ENCODE assay signal across 9 mouse cellular contexts in the genomic region with DNA sequence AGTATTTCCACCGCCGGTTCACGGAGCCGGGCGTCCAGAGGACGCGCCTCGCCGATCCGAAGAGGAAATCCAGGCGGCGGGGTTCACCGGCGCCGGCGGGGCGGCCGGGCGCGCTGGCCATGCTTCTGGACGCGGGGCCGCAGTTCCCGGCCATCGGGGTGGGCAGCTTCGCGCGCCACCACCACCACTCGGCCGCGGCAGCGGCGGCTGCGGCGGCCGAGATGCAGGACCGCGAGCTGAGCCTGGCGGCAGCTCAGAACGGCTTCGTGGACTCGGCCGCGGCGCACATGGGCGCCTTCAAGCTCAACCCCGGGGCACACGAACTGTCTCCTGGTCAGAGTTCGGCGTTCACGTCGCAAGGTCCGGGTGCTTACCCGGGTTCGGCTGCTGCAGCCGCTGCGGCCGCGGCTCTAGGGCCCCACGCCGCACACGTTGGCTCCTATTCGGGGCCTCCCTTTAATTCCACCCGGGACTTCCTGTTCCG. TPM values are rescaled to one million over a fixed set of nuclear protein-coding genes. Genes with fewer than 3 reads are reported as not detected.
DNase-seq lines count a peak whose midpoint lies in the region; ATAC-seq and TF ChIP-seq lines count a peak whose summit lies in the region.
"Had no signal": no experiment of that assay in that cellular context is flagged by ENCODE, and none has a peak within 500 bp of the region (broad histone marks: within the 10 kb centered on the region; RNA-seq: fewer than 3 reads in every experiment).

No protein-coding gene starts in this region.

- peak overlapping the region; percentile 70 for H3K9ac ChIP-seq in forebrain, embryonic 15.5 days (replicated peaks)
- no peak overlapping the region for H3K9ac ChIP-seq in liver, embryonic 14.5 days (replicated peaks)
- H3K9ac ChIP-seq in stomach, postnatal 0 days (ENCODE audit: low read length), result no peak overlapping the region

- no peak for TF ChIP-seq CTCF in E14TG2a.4 (conservative IDR thresholded peaks at IDR 0.05; ENCODE audit: low read length)
- no peak for TF ChIP-seq CTCF in liver, embryonic 14.5 days (IDR thresholded peaks at IDR 0.05; ENCODE audit: low read depth)
- TF ChIP-seq CTCF in stomach, postnatal 0 days (IDR thresholded peaks at IDR 0.05; ENCODE audit: low read depth), result no peak

- peak overlapping the region; percentile 64 for H3K4me3 ChIP-seq in heart, embryonic 10.5 days
- H3K4me3 ChIP-seq in E14TG2a.4 (replicated peaks; ENCODE audit: low read length), result peak overlapping the region; percentile 91
- peak overlapping the region; percentile 59 for H3K4me3 ChIP-seq in forebrain, embryonic 15.5 days
- H3K4me3 ChIP-seq in liver, embryonic 14.5 days (ENCODE audit: insufficient read depth in 1 of 2, low read depth in 2 of 2, low read length in 2 of 2), result peak overlapping the region in 1 of 2 experiments; percentile 34; a peak in 1 of 4 replicates
- H3K4me3 ChIP-seq in stomach, postnatal 0 days (ENCODE audit: low read depth, low read length), result peak overlapping the region; percentile 41

- no peak for TF ChIP-seq EP300 in liver, embryonic 14.5 days (IDR thresholded peaks at IDR 0.05; ENCODE audit: low read depth)
- no peak for TF ChIP-seq EP300 in stomach, postnatal 0 days (optimal IDR thresholded peaks at IDR 0.05)

- H3K9me3 ChIP-seq in heart, embryonic 10.5 days, result no peaks in the 10 kb centered on the region
- no peaks in the 10 kb centered on the region for H3K9me3 ChIP-seq in E14TG2a.4 (ENCODE audit: low read length)
- no peaks in the 10 kb centered on the region for H3K9me3 ChIP-seq in forebrain, embryonic 15.5 days
- no peaks in the 10 kb centered on the region for H3K9me3 ChIP-seq in liver, embryonic 14.5 days (ENCODE audit: control insufficient read depth, low read length)
- H3K9me3 ChIP-seq in stomach, postnatal 0 days (ENCODE audit: control insufficient read depth, low read length), result no peaks in the 10 kb centered on the region

- under 1% methylated on average over 65 of the region's 65 CpGs for whole genome bisulfite sequencing in heart, embryonic 10.5 days
- under 1% methylated on average over 65 of the region's 65 CpGs for WGBS in forebrain, embryonic 15.5 days
- under 1% methylated on average over 43 of the region's 65 CpGs for WGBS in liver, embryonic 14.5 days (ENCODE audit: insufficient replicate concordance)
- under 1% methylated on average over 41 of the region's 65 CpGs for WGBS in stomach, postnatal 0 days

- ATAC-seq in forebrain, embryonic 15.5 days (replicated peaks), result no peak
- ATAC-seq in liver, embryonic 14.5 days (ENCODE audit: insufficient read depth), result no peak
- no peak for ATAC-seq in stomach, postnatal 0 days (ENCODE audit: low FRiP score, low TSS enrichment)

- H3K27ac ChIP-seq in heart, embryonic 10.5 days, result peak overlapping the region; percentile 3; the same call in 1 of the 2 replicates
- H3K27ac ChIP-seq in forebrain, embryonic 15.5 days (replicated peaks), result peak overlapping the region; percentile 97
- H3K27ac ChIP-seq in liver, embryonic 14.5 days, result no peak overlapping the region
- no peak overlapping the region for H3K27ac ChIP-seq in stomach, postnatal 0 days (replicated peaks)

- H3K27me3 ChIP-seq in heart, embryonic 10.5 days (ENCODE audit: insufficient read depth, poor library complexity, severe bottlenecking), result peaks cover 96% of the 10 kb centered on the region
- H3K27me3 ChIP-seq in E14TG2a.4 (ENCODE audit: insufficient read depth, low read length), result peaks cover 51% of the 10 kb centered on the region
- H3K27me3 ChIP-seq in forebrain, embryonic 15.5 days, result peaks cover 24% of the 10 kb centered on the region
- H3K27me3 ChIP-seq in liver, embryonic 14.5 days (ENCODE audit: control insufficient read depth, insufficient read depth, low read length), result peaks cover 99% of the 10 kb centered on the region
- peaks cover 48% of the 10 kb centered on the region for H3K27me3 ChIP-seq in stomach, postnatal 0 days (ENCODE audit: control insufficient read depth, insufficient read depth, low read length)

- intact Hi-C loops in heart, postnatal 14 days (cut with DNase I), result loop anchor here (2.0 kb wide), 1 partner anchor 15 kb away; a partner anchor contains a TSS

- no peaks in the 10 kb centered on the region for H3K36me3 ChIP-seq in heart, embryonic 10.5 days
- peaks cover 31% of the 10 kb centered on the region for H3K36me3 ChIP-seq in E14TG2a.4 (ENCODE audit: insufficient read depth, low read length)
- H3K36me3 ChIP-seq in forebrain, embryonic 15.5 days, result no peaks in the 10 kb centered on the region
- no peaks in the 10 kb centered on the region for H3K36me3 ChIP-seq in liver, embryonic 14.5 days (replicated peaks; ENCODE audit: control insufficient read depth, insufficient read depth, low read depth)
- no peaks in the 10 kb centered on the region for H3K36me3 ChIP-seq in stomach, postnatal 0 days (ENCODE audit: control insufficient read depth, insufficient read depth, low read length)

- peak overlapping the region; percentile 68 for H3K4me2 ChIP-seq in forebrain, embryonic 15.5 days (replicated peaks)
- peak overlapping the region; percentile 49 for H3K4me2 ChIP-seq in liver, embryonic 14.5 days (ENCODE audit: low read depth)
- peak overlapping the region; percentile 55 for H3K4me2 ChIP-seq in stomach, postnatal 0 days (replicated peaks; ENCODE audit: low read depth)

- H3K4me1 ChIP-seq in heart, embryonic 10.5 days, result peaks cover 38% of the 10 kb centered on the region
- H3K4me1 ChIP-seq in E14TG2a.4 (replicated peaks; ENCODE audit: low read depth, low read length), result peaks cover 66% of the 10 kb centered on the region
- H3K4me1 ChIP-seq in forebrain, embryonic 15.5 days, result peaks cover 39% of the 10 kb centered on the region
- no peaks in the 10 kb centered on the region for H3K4me1 ChIP-seq in liver, embryonic 14.5 days (replicated peaks; ENCODE audit: control insufficient read depth in 2 of 2, insufficient read depth in 2 of 2, low read length in 1 of 2)
- 0 out of 2 replicates have a peak, but pooled peaks cover 3% of the 10 kb centered on the region for H3K4me1 ChIP-seq in stomach, postnatal 0 days (replicated peaks; ENCODE audit: control insufficient read depth, insufficient read depth)

- peak; percentile 75 for DNase-seq in heart, embryonic 10.5 days (ENCODE audit: low spot score)
- no peak for DNase-seq in heart, postnatal 14 days
- no peak for DNase-seq in liver, embryonic 14.5 days (ENCODE audit: low read depth in 3 of 3, low spot score in 3 of 3)
- DNase-seq in stomach, postnatal 0 days (ENCODE audit: low spot score), result no peak
- DNase-seq in T-cell, adult 2 months (ENCODE audit: low spot score), result no peak
- no peak for DNase-seq in right cerebral cortex, postnatal 10 days (ENCODE audit: low spot score in 2 of 2)

RNA-seq across cellular contexts. Expression of a gene that starts 0.4 kb away (rescaled TPM):
- polyA plus RNA-seq in heart, embryonic 10.5 days (2016; fragmentation: Nextera tagmentation; extraction: Ambion mirVana), result 0.11 TPM in 1 of 2 replicates, not detected in the other
- under 1 TPM in 1 of 2 experiments, not detected in 1; 0.22 TPM for total RNA-seq in heart, postnatal 14 days (2021)
- polyA plus RNA-seq in forebrain, embryonic 15.5 days (2015; fragmentation: Nextera tagmentation; extraction: Ambion mirVana), result 8.4 and 9.3 TPM in 2 replicates
- polyA plus RNA-seq in liver, embryonic 14.5 days (2012; rRNA removed), result 0.02 and 0.03 TPM in 2 replicates
- polyA plus RNA-seq in liver, embryonic 14.5 days (2014; fragmentation: Nextera tagmentation; extraction: Ambion mirVana), result not detected in 2 replicates
- polyA plus RNA-seq in stomach, postnatal 0 days (2015; fragmentation: Nextera tagmentation; extraction: Ambion mirVana), result not detected in 2 replicates
- total RNA-seq: MEL had no signal

RNA-seq across cellular contexts. Expression of a gene that starts 10.1 kb away (rescaled TPM):
- polyA plus RNA-seq in heart, embryonic 10.5 days (2016; fragmentation: Nextera tagmentation; extraction: Ambion mirVana), result 0.04 and 0.30 TPM in 2 replicates
- not detected for total RNA-seq in heart, postnatal 14 days (2021)
- polyA plus RNA-seq in forebrain, embryonic 15.5 days (2015; fragmentation: Nextera tagmentation; extraction: Ambion mirVana), result 14.2 and 15.2 TPM in 2 replicates
- 0.01 TPM in 1 of 2 replicates, not detected in the other for polyA plus RNA-seq in liver, embryonic 14.5 days (2012; rRNA removed)
- polyA plus RNA-seq in liver, embryonic 14.5 days (2014; fragmentation: Nextera tagmentation; extraction: Ambion mirVana), result not detected in 2 replicates
- not detected in 2 replicates for polyA plus RNA-seq in stomach, postnatal 0 days (2015; fragmentation: Nextera tagmentation; extraction: Ambion mirVana)

RNA-seq across cellular contexts. Expression of a gene that starts 14.8 kb away (rescaled TPM):
- not detected in 2 replicates for polyA plus RNA-seq in heart, embryonic 10.5 days (2016; fragmentation: Nextera tagmentation; extraction: Ambion mirVana)
- not detected for total RNA-seq in heart, postnatal 14 days (2021)
- 0.57 and 0.63 TPM in 2 replicates for polyA plus RNA-seq in forebrain, embryonic 15.5 days (2015; fragmentation: Nextera tagmentation; extraction: Ambion mirVana)
- polyA plus RNA-seq in liver, embryonic 14.5 days (2012; rRNA removed), result not detected in 2 replicates
- not detected in 2 replicates for polyA plus RNA-seq in liver, embryonic 14.5 days (2014; fragmentation: Nextera tagmentation; extraction: Ambion mirVana)
- polyA plus RNA-seq in stomach, postnatal 0 days (2015; fragmentation: Nextera tagmentation; extraction: Ambion mirVana), result not detected in 2 replicates
- total RNA-seq: MEL had no signal

RNA-seq across cellular contexts. Expression of a gene that starts 24.7 kb away (rescaled TPM):
- polyA plus RNA-seq in heart, embryonic 10.5 days (2016; fragmentation: Nextera tagmentation; extraction: Ambion mirVana), result not detected in 2 replicates
- not detected for total RNA-seq in heart, postnatal 14 days (2021)
- 0.74 and 0.75 TPM in 2 replicates for polyA plus RNA-seq in forebrain, embryonic 15.5 days (2015; fragmentation: Nextera tagmentation; extraction: Ambion mirVana)
- polyA plus RNA-seq in liver, embryonic 14.5 days (2012; rRNA removed), result not detected in 2 replicates
- not detected in 2 replicates for polyA plus RNA-seq in liver, embryonic 14.5 days (2014; fragmentation: Nextera tagmentation; extraction: Ambion mirVana)
- not detected in 2 replicates for polyA plus RNA-seq in stomach, postnatal 0 days (2015; fragmentation: Nextera tagmentation; extraction: Ambion mirVana)
- total RNA-seq: MEL had no signal

RNA-seq across cellular contexts. Expression of a gene that starts 58.5 kb away (rescaled TPM):
- 27.6 and 32.1 TPM in 2 replicates for polyA plus RNA-seq in heart, embryonic 10.5 days (2016; fragmentation: Nextera tagmentation; extraction: Ambion mirVana)
- 10 to 100 TPM; 58.6 to 63.4 TPM for total RNA-seq in heart, postnatal 14 days (2021)
- 21.9 and 25.2 TPM in 2 replicates for polyA plus RNA-seq in forebrain, embryonic 15.5 days (2015; fragmentation: Nextera tagmentation; extraction: Ambion mirVana)
- polyA plus RNA-seq in liver, embryonic 14.5 days (2012; rRNA removed), result 5.9 and 8.9 TPM in 2 replicates
- 9.8 and 11.1 TPM in 2 replicates for polyA plus RNA-seq in liver, embryonic 14.5 days (2014; fragmentation: Nextera tagmentation; extraction: Ambion mirVana)
- 8.2 and 9.2 TPM in 2 replicates for polyA plus RNA-seq in stomach, postnatal 0 days (2015; fragmentation: Nextera tagmentation; extraction: Ambion mirVana)

Comparison
In these comparisons a context has a peak if more than half of its experiments do, and no peak if none do; other contexts are left out.
1. H3K27ac ChIP-seq: peak in heart, embryonic 10.5 days (single experiment) and forebrain, embryonic 15.5 days (single experiment); none in liver, embryonic 14.5 days (single experiment) and stomach, postnatal 0 days (single experiment).
2. RNA of a gene that starts 10.1 kb away (polyA plus RNA-seq): 14.2 to 15.2 TPM in forebrain, embryonic 15.5 days; 0.04 to 0.30 TPM in heart, embryonic 10.5 days, 0.01 TPM in liver, embryonic 14.5 days and not detected in stomach, postnatal 0 days; every median in the first group is over 10 times any median in the second.
3. Peak in every context shown above with its lines, with median percentiles within 50 percentile points of each other: H3K4me2 ChIP-seq.